8 mouse cellular contexts compared by ENCODE assay signal in genomic region chr3:115815168-115815567, GRCm38 (mm10).
DNase-seq lines count a peak whose midpoint lies in the region; ATAC-seq and TF ChIP-seq lines count a peak whose summit lies in the region.

No protein-coding gene starts in this region.

- peak overlapping the region; percentile 85 to 91 for H3K27ac ChIP-seq in heart, embryonic 14.5 days (replicated peaks in 1 of 2; ENCODE audit: control insufficient read depth in 1 of 2, insufficient read depth in 1 of 2, low read depth in 2 of 2, low read length in 2 of 2)
- H3K27ac ChIP-seq in liver, embryonic 13.5 days = peak overlapping the region; percentile 66
- H3K27ac ChIP-seq in stomach, postnatal 0 days (replicated peaks) = peak overlapping the region; percentile 58; the same call in 1 of the 2 replicates
- H3K27ac ChIP-seq in midbrain, embryonic 13.5 days = no peak overlapping the region

- H3K9ac ChIP-seq in heart, embryonic 14.5 days (ENCODE audit: low read length) = peak overlapping the region; percentile 35
- 0 out of 2 replicates have a peak overlapping the region, but pooled peaks have one; percentile 4 for H3K9ac ChIP-seq in liver, embryonic 13.5 days
- no peak overlapping the region for H3K9ac ChIP-seq in stomach, postnatal 0 days (ENCODE audit: low read length)
- H3K9ac ChIP-seq in midbrain, embryonic 13.5 days (replicated peaks) = no peak overlapping the region

- WGBS in heart, embryonic 14.5 days = 3% methylated on average over 4 of the region's 4 CpGs
- 16% methylated on average over 4 of the region's 4 CpGs for WGBS in liver, embryonic 13.5 days (ENCODE audit: insufficient replicate concordance)
- WGBS in stomach, postnatal 0 days = 48% methylated on average over 4 of the region's 4 CpGs
- WGBS in midbrain, embryonic 13.5 days = 84% methylated on average over 4 of the region's 4 CpGs

- H3K27me3 ChIP-seq in heart, embryonic 14.5 days (ENCODE audit: control insufficient read depth, insufficient read depth, low read length) = no peaks in the 10 kb centered on the region
- H3K27me3 ChIP-seq in liver, embryonic 13.5 days = no peaks in the 10 kb centered on the region
- no peaks in the 10 kb centered on the region for H3K27me3 ChIP-seq in stomach, postnatal 0 days (ENCODE audit: control insufficient read depth, insufficient read depth, low read length)
- no peaks in the 10 kb centered on the region for H3K27me3 ChIP-seq in midbrain, embryonic 13.5 days

- TF ChIP-seq EP300 in stomach, postnatal 0 days (optimal IDR thresholded peaks at IDR 0.05) = no peak

- peak overlapping the region; percentile 41 for H3K4me2 ChIP-seq in heart, embryonic 14.5 days (ENCODE audit: low read length)
- H3K4me2 ChIP-seq in liver, embryonic 13.5 days = peak overlapping the region; percentile 54
- no peak overlapping the region for H3K4me2 ChIP-seq in stomach, postnatal 0 days (replicated peaks; ENCODE audit: low read depth)
- no peak overlapping the region for H3K4me2 ChIP-seq in midbrain, embryonic 13.5 days (replicated peaks)

- H3K36me3 ChIP-seq in heart, embryonic 14.5 days (ENCODE audit: control insufficient read depth, insufficient read depth, low read length) = no peaks in the 10 kb centered on the region
- H3K36me3 ChIP-seq in liver, embryonic 13.5 days = no peaks in the 10 kb centered on the region
- no peaks in the 10 kb centered on the region for H3K36me3 ChIP-seq in stomach, postnatal 0 days (ENCODE audit: control insufficient read depth, insufficient read depth, low read length)
- no peaks in the 10 kb centered on the region for H3K36me3 ChIP-seq in midbrain, embryonic 13.5 days

- no peak for TF ChIP-seq CTCF in stomach, postnatal 0 days (IDR thresholded peaks at IDR 0.05; ENCODE audit: low read depth)

- ATAC-seq in heart, embryonic 14.5 days (ENCODE audit: insufficient number of reproducible peaks, insufficient read depth, low FRiP score, low read depth) = peak; percentile 39; the same call in 1 of the 2 replicates
- ATAC-seq in liver, embryonic 13.5 days (ENCODE audit: low read depth) = peak; percentile 70
- no peak for ATAC-seq in stomach, postnatal 0 days (ENCODE audit: low FRiP score, low TSS enrichment)
- ATAC-seq in midbrain, embryonic 13.5 days = no peak

- H3K4me3 ChIP-seq in heart, embryonic 14.5 days (ENCODE audit: control insufficient read depth in 1 of 2, insufficient read depth in 1 of 2, low read depth in 1 of 2, low read length in 2 of 2) = no peak overlapping the region
- H3K4me3 ChIP-seq in liver, embryonic 13.5 days (replicated peaks) = 0 out of 2 replicates have a peak overlapping the region, but pooled peaks have one; percentile 15
- no peak overlapping the region for H3K4me3 ChIP-seq in stomach, postnatal 0 days (ENCODE audit: low read depth, low read length)
- no peak overlapping the region for H3K4me3 ChIP-seq in midbrain, embryonic 13.5 days (replicated peaks)

- peak; percentile 6 for DNase-seq in kidney, adult 18-20 months
- no peak for DNase-seq in kidney, adult 8-10 months
- no peak for DNase-seq in liver, embryonic 13.5 days
- no peak for DNase-seq in stomach, postnatal 0 days (ENCODE audit: low spot score)
- DNase-seq in spleen, postnatal 4 days (ENCODE audit: low spot score in 2 of 2) = no peak
- no peak for DNase-seq in left cerebral cortex, postnatal 25 days (ENCODE audit: low spot score in 2 of 2)

- intact Hi-C loops in left cerebral cortex, postnatal 25 days (cut with DNase I) = loop anchor here (5.0 kb wide), 1 partner anchor 72 kb away; the partner anchor contains the start of gene Dph5

- H3K4me1 ChIP-seq in heart, embryonic 14.5 days (ENCODE audit: control insufficient read depth in 2 of 2, insufficient read depth in 2 of 2, low read length in 2 of 2) = peaks cover 20 to 49% of the 10 kb centered on the region in 2 experiments
- peaks cover 54% of the 10 kb centered on the region for H3K4me1 ChIP-seq in liver, embryonic 13.5 days (replicated peaks)
- no peaks in the 10 kb centered on the region for H3K4me1 ChIP-seq in stomach, postnatal 0 days (replicated peaks; ENCODE audit: control insufficient read depth, insufficient read depth)
- H3K4me1 ChIP-seq in midbrain, embryonic 13.5 days (replicated peaks) = no peaks in the 10 kb centered on the region

- no peaks in the 10 kb centered on the region for H3K9me3 ChIP-seq in heart, embryonic 14.5 days (ENCODE audit: control insufficient read depth, low read length)
- H3K9me3 ChIP-seq in liver, embryonic 13.5 days (replicated peaks) = no peaks in the 10 kb centered on the region
- H3K9me3 ChIP-seq in stomach, postnatal 0 days (ENCODE audit: control insufficient read depth, low read length) = no peaks in the 10 kb centered on the region
- no peaks in the 10 kb centered on the region for H3K9me3 ChIP-seq in midbrain, embryonic 13.5 days

Comparison
In these comparisons a context has a peak if more than half of its experiments do, and no peak if none do; other contexts are left out.
1. ATAC-seq: peak in heart, embryonic 14.5 days (single experiment) and liver, embryonic 13.5 days (single experiment); none in stomach, postnatal 0 days (single experiment) and midbrain, embryonic 13.5 days (single experiment).
2. H3K4me2 ChIP-seq: peak in heart, embryonic 14.5 days (single experiment) and liver, embryonic 13.5 days (single experiment); none in stomach, postnatal 0 days (single experiment) and midbrain, embryonic 13.5 days (single experiment).
3. H3K9ac ChIP-seq: peak in heart, embryonic 14.5 days (single experiment) and liver, embryonic 13.5 days (single experiment); none in stomach, postnatal 0 days (single experiment) and midbrain, embryonic 13.5 days (single experiment).